Mouse (Mus musculus) granulocyte monocyte progenitor cell, adult 5-6 weeks (primary cell): ENCODE results near the gene Gm21987. TPM values are rescaled to one million over a fixed set of nuclear protein-coding genes. Genes with fewer than 3 reads are reported as not detected.

Source experiments
- total RNA-seq, 2 experiments: library from RNA; stranded (forward) in 1 of 2; stranded (reverse) in 1 of 2; fragments of 200-712, 200-1000 nt in 1 of 2; fragments of >200 nt in 1 of 2; fragmentation: Nextera tagmentation in 1 of 2; gene quantifications; 2 replicates each; pipeline ENCODE4 v1.2.3; 2014 to 2017

Gm21987 gene
- total RNA-seq, 2 experiments from 2014 or later: not detected

Other genes with a start within 250 kb of the Gm21987 start
- 0.26 TPM in 1 of 2 replicates, not detected in the other for gene Nr1i2, start 52.2 kb upstream of the Gm21987 start, total RNA-seq (2014; fragmentation: Nextera tagmentation)
- not detected in 2 replicates for gene Nr1i2, start 52.2 kb upstream of the Gm21987 start, total RNA-seq (2017)
- gene Maats1, start 4.9 kb upstream of the Gm21987 start, total RNA-seq (2014; fragmentation: Nextera tagmentation): not detected in 2 replicates
- not detected in 2 replicates for gene Maats1, start 4.9 kb upstream of the Gm21987 start, total RNA-seq (2017)
- 124 and 168 TPM in 2 replicates for gene Cox17, start within 50 bp of the Gm21987 start, total RNA-seq (2014; fragmentation: Nextera tagmentation)
- 185 and 260 TPM in 2 replicates for gene Cox17, start within 50 bp of the Gm21987 start, total RNA-seq (2017)
- gene Popdc2, start 15.2 kb downstream of the Gm21987 start, total RNA-seq (2014; fragmentation: Nextera tagmentation): not detected in 2 replicates
- gene Popdc2, start 15.2 kb downstream of the Gm21987 start, total RNA-seq (2017): not detected in 2 replicates
- not detected in 2 replicates for gene Pla1a, start 86.1 kb downstream of the Gm21987 start, total RNA-seq (2014; fragmentation: Nextera tagmentation)
- gene Pla1a, start 86.1 kb downstream of the Gm21987 start, total RNA-seq (2017): not detected in 2 replicates
- 18.9 and 31.5 TPM in 2 replicates for gene Adprh, start 105.7 kb downstream of the Gm21987 start, total RNA-seq (2014; fragmentation: Nextera tagmentation)
- 10.8 and 15.0 TPM in 2 replicates for gene Adprh, start 105.7 kb downstream of the Gm21987 start, total RNA-seq (2017)
- 0.21 TPM in 1 of 2 replicates, not detected in the other for gene Cd80, start 108.5 kb downstream of the Gm21987 start, total RNA-seq (2014; fragmentation: Nextera tagmentation)
- gene Cd80, start 108.5 kb downstream of the Gm21987 start, total RNA-seq (2017): 0.52 TPM in 1 of 2 replicates, not detected in the other
- 13.7 and 15.0 TPM in 2 replicates for gene Timmdc1, start 175.6 kb downstream of the Gm21987 start, total RNA-seq (2014; fragmentation: Nextera tagmentation)
- 31.5 and 33.1 TPM in 2 replicates for gene Timmdc1, start 175.6 kb downstream of the Gm21987 start, total RNA-seq (2017)
- 24.7 and 41.3 TPM in 2 replicates for gene Poglut1, start 203.2 kb downstream of the Gm21987 start, total RNA-seq (2014; fragmentation: Nextera tagmentation)
- gene Poglut1, start 203.2 kb downstream of the Gm21987 start, total RNA-seq (2017): 19.8 and 22.6 TPM in 2 replicates
- gene Tmem39a, start 211.7 kb downstream of the Gm21987 start, total RNA-seq (2014; fragmentation: Nextera tagmentation): 58.2 and 91.5 TPM in 2 replicates
- 70.2 and 105 TPM in 2 replicates for gene Tmem39a, start 211.7 kb downstream of the Gm21987 start, total RNA-seq (2017)